Mouse (Mus musculus) forebrain, embryonic 16.5 days (tissue): Measurements from ENCODE around the gene Arhgef10l. TPM values are rescaled to one million over a fixed set of nuclear protein-coding genes. Genes with fewer than 3 reads are reported as not detected.
A peak's percentile ranks its signal among the peaks of the same experiment; 100 is the strongest.

ENCODE experiments used
- ATAC-seq: fragments of 200-750 bp; cut with Nextera tagmentation; 2 replicates; pipeline ENCODE4 v1.8.0; 2017; ENCODE audit warnings: mild to moderate bottlenecking, moderate library complexity
- H3K27ac ChIP-seq: fragments of 300-500 bp; sonication (generic); 2 replicates; pipeline ENCODE4 v1.5.1; 2014; ENCODE audit warnings: low read length, control low read depth
- H3K27me3 ChIP-seq: fragments of 300-500 bp; sonication (generic); replicated peaks from 2 replicates; pipeline ENCODE4 v1.6.1; 2014; ENCODE audit warnings: low read length; ENCODE audit not compliant: control insufficient read depth, insufficient read depth
- H3K36me3 ChIP-seq: fragments of 300-500 bp; sonication (generic); 2 replicates; pipeline ENCODE4 v1.6.1; 2014; ENCODE audit not compliant: control insufficient read depth, insufficient read depth
- H3K4me1 ChIP-seq: fragments of 300-500 bp; sonication (generic); replicated peaks from 2 replicates; pipeline ENCODE4 v1.6.1; 2014; ENCODE audit warnings: low read length; ENCODE audit not compliant: control insufficient read depth, insufficient read depth
- H3K4me2 ChIP-seq: fragments of 300-500 bp; sonication (generic); 2 replicates; pipeline ENCODE4 v1.6.1; 2014; ENCODE audit warnings: mild to moderate bottlenecking, low read length, control low read depth
- H3K4me3 ChIP-seq: fragments of 300-500 bp; sonication (generic); replicated peaks from 2 replicates; pipeline ENCODE4 v1.5.1; 2014; ENCODE audit warnings: mild to moderate bottlenecking, low read length, control low read depth
- H3K9ac ChIP-seq: fragments of 300-500 bp; sonication (generic); replicated peaks from 2 replicates; pipeline ENCODE4 v1.6.1; 2014; ENCODE audit warnings: low read depth, low read length, control low read depth
- H3K9me3 ChIP-seq: fragments of 300-500 bp; sonication (generic); 2 replicates; pipeline ENCODE4 v1.6.1; 2016; ENCODE audit warnings: low read length; ENCODE audit not compliant: control insufficient read depth
- WGBS: fragments of 180-500 bp; shearing (Covaris S2); extraction: QIAGEN DNeasy Blood & Tissue Kit; methylation state at CpG from one replicate; pipeline ENCODE4 v1.1.7; 2014; 5-methylcytosine and 5-hydroxymethylcytosine counted together
- polyA plus RNA-seq: library from polyadenylated mRNA; unstranded; fragments of >200 nt; fragmentation: Nextera tagmentation; extraction: Ambion mirVana; gene quantifications from 2 replicates; pipeline ENCODE4 v1.2.1, GENCODE M21; 2015

Arhgef10l gene
- polyA plus RNA-seq, 1 experiment from 2014 or later: 23.0 TPM

DNA sequence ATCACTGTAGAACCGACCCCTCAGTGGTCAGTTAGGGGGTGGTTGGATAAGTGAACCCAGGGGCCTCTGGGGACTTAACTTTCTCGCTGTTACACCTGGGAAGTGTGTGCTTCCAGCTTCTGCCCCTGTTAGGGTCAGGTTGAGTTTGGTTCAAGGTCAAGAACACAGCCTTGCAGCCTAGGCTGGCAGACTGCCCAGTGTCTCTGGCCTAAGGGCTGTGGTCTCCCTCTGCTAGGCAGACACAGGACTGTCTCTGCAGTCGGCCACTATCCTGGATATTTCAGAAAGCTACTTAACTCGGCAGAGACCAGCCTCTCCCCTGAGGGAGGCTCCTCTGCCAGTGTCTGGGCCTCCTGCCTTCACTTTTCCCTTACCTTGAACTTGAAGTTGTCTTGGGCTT, 38.4 kb upstream of the Arhgef10l start:
- peaks cover 2% of the 10 kb centered on the region; the same call in 1 of the 2 replicates for H3K36me3 ChIP-seq
- peak overlapping the region; percentile 81 for H3K4me2 ChIP-seq
- H3K4me1 ChIP-seq: peaks cover 46% of the 10 kb centered on the region
- ATAC-seq: no peak
- peaks cover 8% of the 10 kb centered on the region for H3K27me3 ChIP-seq
- H3K27ac ChIP-seq: no peak overlapping the region
- peak overlapping the region; percentile 87; the same call in 1 of the 2 replicates for H3K4me3 ChIP-seq
- WGBS: 20% methylated on average over 4 of the region's 4 CpGs
- no peak overlapping the region; the same call in 1 of the 2 replicates for H3K9ac ChIP-seq
- no peaks in the 10 kb centered on the region for H3K9me3 ChIP-seq

DNA sequence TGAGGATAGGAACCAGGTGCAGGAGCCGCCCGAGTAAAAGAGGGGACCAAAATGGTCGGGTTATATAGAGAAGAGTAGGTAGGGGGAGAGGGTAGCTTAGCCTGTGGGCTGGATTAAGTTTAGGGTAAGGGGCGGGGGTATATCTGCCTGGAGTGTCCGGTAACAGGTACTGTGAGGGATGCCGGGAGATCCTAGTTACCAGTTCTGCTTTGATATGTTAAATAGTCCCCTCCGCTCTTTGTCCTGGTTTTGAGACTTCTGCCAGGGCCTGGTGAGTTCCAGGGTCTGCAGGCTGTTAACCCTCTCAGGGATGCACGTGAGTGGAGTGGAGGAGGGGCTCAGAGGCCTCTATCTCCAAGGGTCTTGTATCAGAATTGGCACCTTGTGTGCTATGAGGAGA, 37.8 kb upstream of the Arhgef10l start:
- H3K27ac ChIP-seq: no peak overlapping the region; the same call in 1 of the 2 replicates
- H3K4me3 ChIP-seq: peak overlapping the region; percentile 87
- H3K4me1 ChIP-seq: peaks cover 46% of the 10 kb centered on the region
- 2% methylated on average over 8 of the region's 8 CpGs for WGBS
- peaks cover 2% of the 10 kb centered on the region; the same call in 1 of the 2 replicates for H3K36me3 ChIP-seq
- H3K4me2 ChIP-seq: peak overlapping the region; percentile 81
- peak overlapping the region; percentile 90 for H3K9ac ChIP-seq
- peaks cover 14% of the 10 kb centered on the region for H3K27me3 ChIP-seq
- no peaks in the 10 kb centered on the region for H3K9me3 ChIP-seq
- no peak for ATAC-seq

DNA sequence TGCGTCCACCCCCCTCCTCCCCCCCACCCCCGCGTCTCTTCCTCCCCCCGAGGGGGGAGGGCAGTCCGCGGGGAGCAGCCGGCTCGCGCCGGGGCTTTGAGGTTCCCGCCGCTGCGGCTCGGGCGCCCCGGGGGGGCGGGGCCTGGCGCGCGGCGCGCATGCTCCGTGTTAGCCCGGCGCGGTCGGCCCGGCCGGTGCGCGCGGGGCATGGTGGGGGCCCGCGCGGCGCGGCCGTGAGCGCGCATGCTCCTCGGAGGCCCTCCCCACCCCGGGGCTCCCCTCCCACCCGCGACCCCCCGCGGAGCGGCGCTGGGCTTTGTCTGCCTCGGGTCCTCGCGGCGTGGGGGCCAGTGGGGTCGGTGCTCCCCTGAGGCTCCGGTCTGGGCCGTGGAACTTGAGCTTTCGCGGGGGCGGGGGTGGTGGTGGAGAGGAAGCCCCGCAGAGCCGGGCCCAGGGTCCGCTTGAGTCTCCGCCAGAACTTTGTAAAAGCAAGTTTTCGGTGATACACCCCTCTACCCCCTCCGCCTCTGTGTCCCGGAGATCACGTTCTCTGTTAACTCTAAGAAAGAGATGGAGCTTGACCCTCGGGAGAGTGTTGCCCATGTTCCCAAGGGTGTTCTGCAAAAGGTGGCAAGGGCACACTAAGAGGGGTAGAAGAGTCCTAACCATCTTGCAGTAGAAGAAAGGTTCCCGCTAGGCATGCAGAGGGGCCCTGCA, 37.0 kb upstream of the Arhgef10l start:
- Histone ChIP-seq H3K36me3 (no peaks in the 10 kb centered on the region; the same call in 1 of the 2 replicates), H3K4me2 (peak overlapping the region; percentile 81), H3K27me3 (peaks cover 17% of the 10 kb centered on the region), H3K27ac (peak overlapping the region; percentile 90), H3K4me3 (peak overlapping the region; percentile 87), H3K9me3 (no peaks in the 10 kb centered on the region), H3K9ac (peak overlapping the region; percentile 90), H3K4me1 (peaks cover 46% of the 10 kb centered on the region)
- ATAC-seq: peak; percentile 78
- under 1% methylated on average over 38 of the region's 68 CpGs for WGBS

DNA sequence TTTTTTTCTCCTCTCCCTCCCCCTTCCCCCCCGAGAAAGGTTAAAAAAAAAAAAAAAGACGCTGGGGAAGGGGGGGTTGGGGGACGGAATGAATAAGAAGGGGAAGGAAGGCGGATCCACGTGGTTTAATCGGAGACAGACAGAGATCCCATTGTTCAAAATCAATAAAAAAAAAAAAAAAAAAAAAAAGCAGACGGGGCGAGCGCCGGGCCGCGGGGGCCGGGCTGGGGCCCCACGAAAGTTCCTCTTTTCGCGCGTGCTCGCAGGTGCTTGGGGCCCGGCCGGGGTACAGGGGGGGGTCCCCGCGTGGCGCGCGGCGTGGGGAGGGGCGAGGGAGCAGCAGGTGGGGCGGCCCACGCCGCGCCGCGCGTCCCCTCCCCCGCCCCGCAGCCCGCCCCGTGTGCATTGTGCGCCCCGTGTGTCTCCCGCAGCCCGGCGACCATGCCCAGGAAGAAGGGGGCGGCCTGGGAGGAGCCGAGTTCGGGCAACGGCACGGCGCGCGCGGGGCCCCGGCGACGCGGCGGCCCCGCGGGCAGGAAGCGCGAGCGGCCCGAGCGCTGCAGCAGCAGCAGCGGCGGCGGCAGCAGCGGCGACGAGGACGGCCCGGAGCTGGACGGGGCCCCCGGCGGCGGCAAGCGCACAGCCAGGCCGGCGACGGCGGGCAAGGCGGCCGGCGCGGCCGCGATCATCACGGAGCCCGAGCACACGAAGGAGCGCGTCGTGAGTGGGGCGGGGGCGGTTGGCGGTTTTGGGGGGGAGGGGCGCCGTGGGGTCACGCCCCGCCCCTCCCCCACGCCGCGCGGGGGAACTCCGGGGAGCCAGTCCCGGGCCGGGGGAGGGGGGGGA, 36.1 kb upstream of the Arhgef10l start:
- peak overlapping the region; percentile 90 for H3K27ac ChIP-seq
- H3K27me3 ChIP-seq: peaks cover 17% of the 10 kb centered on the region
- no peaks in the 10 kb centered on the region; the same call in 1 of the 2 replicates for H3K36me3 ChIP-seq
- under 1% methylated on average over 42 of the region's 107 CpGs for WGBS
- H3K9me3 ChIP-seq: no peaks in the 10 kb centered on the region
- peaks cover 43% of the 10 kb centered on the region for H3K4me1 ChIP-seq
- peak overlapping the region; percentile 90 for H3K9ac ChIP-seq
- H3K4me2 ChIP-seq: peak overlapping the region; percentile 81
- peak; percentile 11 for ATAC-seq
- H3K4me3 ChIP-seq: peak overlapping the region; percentile 87

DNA sequence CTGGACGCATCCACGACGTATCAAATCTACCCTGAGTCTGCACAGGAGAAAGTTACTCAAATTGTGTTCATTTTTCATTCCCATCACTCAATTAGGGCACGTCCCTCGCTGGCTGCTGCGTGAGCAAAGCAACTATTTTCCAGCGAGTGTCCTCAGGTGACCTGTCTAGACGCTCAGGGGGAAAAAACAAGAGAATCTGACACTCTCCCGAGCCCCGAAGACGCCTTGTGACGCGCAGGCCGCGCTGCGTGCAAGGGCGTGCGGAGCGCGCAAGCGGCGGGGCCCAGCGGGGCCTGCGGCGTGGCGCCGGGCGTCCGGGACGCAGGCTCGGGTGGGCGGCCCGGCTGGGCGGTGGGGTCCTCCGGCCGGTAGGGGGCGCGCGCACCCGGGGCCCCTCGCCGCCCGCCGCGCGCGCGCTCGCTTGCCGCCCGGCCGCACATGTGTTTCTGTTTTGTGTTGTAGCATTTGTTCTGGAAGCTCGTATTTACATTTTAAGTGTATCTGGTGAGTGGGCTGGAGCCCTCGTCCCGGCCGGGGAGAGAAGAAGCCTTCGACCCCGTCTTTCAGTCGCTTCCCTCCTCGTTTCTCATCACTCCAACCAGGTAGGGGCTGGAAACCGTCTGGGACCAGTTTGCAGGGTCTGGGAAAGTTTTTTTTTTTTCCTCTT, 35.4 kb upstream of the Arhgef10l start:
- Histone ChIP-seq H3K36me3 (no peaks in the 10 kb centered on the region), H3K9ac (peak overlapping the region; percentile 90), H3K27ac (peak overlapping the region; percentile 90), H3K9me3 (no peaks in the 10 kb centered on the region), H3K4me2 (peak overlapping the region; percentile 81), H3K4me1 (peaks cover 38% of the 10 kb centered on the region), H3K4me3 (peak overlapping the region; percentile 87), H3K27me3 (peaks cover 17% of the 10 kb centered on the region)
- ATAC-seq: peak; percentile 66
- WGBS: under 1% methylated on average over 61 of the region's 61 CpGs

DNA sequence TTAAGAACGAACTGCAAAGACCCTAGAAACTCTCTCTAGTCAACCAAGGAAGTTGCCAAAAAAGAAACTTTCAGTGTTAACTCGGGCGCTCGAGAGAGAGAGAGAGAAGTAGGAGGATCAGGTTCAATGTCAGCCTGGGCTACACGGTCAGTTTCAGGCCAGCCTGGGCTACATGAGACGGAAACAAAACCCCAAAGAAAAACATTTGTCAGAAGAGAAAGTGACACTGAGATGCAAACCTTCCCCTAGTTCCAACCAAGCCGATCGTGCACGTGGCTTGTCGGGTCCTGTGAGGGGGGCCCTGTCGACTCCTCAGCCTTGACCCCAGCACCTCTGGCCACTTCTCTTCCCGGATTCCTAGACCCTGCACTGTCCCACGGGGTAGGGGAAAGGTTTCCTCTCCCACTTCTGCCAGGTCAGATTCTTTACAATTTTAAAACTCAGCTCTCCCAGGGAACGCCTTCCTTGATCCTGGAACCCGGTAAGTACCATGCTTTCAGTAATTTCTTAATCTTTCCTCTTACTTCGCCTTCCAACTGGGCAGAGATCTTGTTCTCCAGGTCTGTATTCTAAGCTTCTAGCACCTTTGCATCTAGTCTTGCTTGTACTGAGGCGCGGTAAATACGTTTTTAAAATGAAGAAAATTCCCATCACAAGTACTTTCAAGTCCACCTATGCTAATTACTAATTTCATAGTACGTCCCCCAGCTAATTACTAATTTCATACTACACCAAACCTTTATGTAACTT, 34.6 kb upstream of the Arhgef10l start, which contains the start of gene Rcc2:
TSS of gene Rcc2 (plus strand) at position 273 of the 750 bp plus-strand sequence.
- Histone ChIP-seq H3K27me3 (peaks cover 17% of the 10 kb centered on the region), H3K4me1 (peaks cover 37% of the 10 kb centered on the region), H3K9me3 (no peaks in the 10 kb centered on the region), H3K36me3 (no peaks in the 10 kb centered on the region), H3K4me2 (peak within 1 kb of the TSS; percentile 81), H3K27ac (peak within 1 kb of the TSS; percentile 90), H3K4me3 (peak within 1 kb of the TSS; percentile 87), H3K9ac (peak within 1 kb of the TSS; percentile 90)
- 7% methylated on average over 20 of the region's 20 CpGs for WGBS
- ATAC-seq: no peak

DNA sequence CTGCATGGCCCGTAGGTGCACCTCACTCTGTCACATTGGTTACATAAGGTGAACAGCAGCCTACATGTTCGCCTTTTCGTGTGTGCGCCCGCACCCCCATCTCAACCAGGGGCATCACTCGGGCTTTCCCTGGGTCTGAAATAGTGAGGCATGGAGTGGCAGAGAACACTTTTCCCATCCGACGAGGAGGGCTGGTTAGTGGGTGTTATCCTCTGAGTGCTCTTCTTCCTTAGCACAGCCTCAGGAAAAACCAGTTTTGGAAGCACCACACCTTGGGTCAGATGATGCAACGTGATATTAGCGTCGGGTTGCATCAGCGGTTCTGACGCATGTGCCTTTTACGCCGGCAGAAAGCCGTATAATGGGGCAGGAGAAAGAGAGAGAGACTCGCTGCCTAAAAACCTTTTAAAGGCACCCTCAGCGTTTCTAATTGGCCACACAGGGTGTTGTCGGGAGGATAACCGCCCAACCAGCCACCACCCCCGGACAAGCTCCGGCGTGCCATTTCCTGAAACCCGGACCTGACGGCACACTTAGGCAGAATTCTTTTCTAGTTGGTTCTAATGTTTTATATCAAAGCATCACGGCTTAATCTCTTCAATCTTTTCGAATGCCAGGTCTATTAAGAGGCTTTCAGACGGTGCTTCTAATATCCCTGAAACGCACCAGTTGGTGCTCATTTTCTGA, 33.8 kb upstream of the Arhgef10l start:
- peak overlapping the region; percentile 52 for H3K4me2 ChIP-seq
- peaks cover 17% of the 10 kb centered on the region for H3K27me3 ChIP-seq
- WGBS: 4% methylated on average over 29 of the region's 29 CpGs
- H3K36me3 ChIP-seq: no peaks in the 10 kb centered on the region
- H3K9me3 ChIP-seq: no peaks in the 10 kb centered on the region
- no peak overlapping the region for H3K27ac ChIP-seq
- peak overlapping the region; percentile 38 for H3K4me3 ChIP-seq
- H3K9ac ChIP-seq: peak overlapping the region; percentile 39
- peak; percentile 8; the same call in 1 of the 2 replicates for ATAC-seq
- H3K4me1 ChIP-seq: peaks cover 33% of the 10 kb centered on the region
